Mouse (Mus musculus) urinary bladder, adult 18-20 months (tissue): ENCODE results near the gene Tmem106b.

Experiments
- DNase-seq, 2 experiments: peaks; one replicate each; pipeline ENCODE4 v3.0.0; 2022; ENCODE audit warnings: low spot score in 2 of 2, mixed read lengths in 2 of 2

The Tmem106b gene

GRCm38 (mm10) chr6:13069302-13070146 is at the start of gene Tmem106b:
TSS of gene Tmem106b (plus strand) at chr6:13069759.
- peak; percentile 90 to 93 for DNase-seq

DNA sequence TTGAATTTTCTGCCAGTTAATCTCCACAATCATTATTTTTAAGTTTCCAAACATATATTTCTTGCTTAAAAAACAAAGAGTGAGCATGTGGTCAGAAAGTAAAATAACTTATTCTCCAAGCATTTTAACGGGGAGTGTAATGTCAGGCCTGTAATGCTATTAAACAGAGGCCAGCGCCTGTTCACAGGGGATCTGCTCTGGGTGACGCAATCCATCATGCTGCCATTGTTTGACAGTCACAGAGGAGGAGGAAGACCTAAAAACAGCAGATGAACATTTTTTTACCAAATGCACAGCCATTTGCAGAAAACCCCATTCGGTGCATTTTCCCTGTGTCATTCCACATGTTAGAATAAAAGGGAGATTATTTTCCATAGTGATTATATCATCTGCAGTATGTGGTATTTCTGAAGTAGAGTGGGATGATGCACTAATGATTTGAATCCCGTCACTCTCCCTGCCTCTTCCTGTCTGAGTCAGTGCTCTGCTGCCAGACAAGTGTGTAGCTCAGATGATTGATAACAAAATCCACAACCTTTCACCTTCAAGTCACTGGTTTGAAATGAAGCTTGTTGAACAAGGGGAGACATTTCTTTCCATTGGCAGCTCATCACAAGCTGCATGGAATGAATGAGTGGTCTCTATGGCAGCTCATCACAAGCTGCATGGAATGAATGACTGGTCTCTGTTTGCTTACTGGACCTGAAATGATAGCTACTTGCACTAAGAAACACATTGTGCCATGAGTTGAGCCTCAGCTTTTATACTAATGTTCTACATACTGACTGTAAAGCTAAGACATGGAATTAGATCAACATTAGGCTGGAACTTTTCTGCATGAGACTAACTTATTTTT is 48.1 kb upstream of the Tmem106b start:
- no peak for DNase-seq

DNA sequence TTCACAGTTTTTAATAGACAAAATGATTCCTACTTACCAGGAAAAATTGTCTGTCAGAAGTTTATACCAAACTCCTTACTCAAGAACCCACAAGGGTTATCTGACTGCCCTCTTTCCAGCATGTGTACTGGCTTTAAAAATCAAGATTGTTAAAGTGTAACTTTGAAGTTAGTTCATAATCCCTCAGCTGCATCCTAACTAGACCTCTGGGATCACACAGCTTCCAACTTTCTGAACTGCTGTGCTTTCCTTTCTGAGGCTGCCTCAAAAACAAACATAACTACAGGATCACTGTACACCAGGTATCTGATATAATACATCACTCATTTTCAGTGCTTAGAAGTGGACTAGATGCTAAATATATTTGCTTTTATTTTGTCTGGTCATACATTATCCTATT is 39.0 kb upstream of the Tmem106b start:
- DNase-seq: no peak

DNA sequence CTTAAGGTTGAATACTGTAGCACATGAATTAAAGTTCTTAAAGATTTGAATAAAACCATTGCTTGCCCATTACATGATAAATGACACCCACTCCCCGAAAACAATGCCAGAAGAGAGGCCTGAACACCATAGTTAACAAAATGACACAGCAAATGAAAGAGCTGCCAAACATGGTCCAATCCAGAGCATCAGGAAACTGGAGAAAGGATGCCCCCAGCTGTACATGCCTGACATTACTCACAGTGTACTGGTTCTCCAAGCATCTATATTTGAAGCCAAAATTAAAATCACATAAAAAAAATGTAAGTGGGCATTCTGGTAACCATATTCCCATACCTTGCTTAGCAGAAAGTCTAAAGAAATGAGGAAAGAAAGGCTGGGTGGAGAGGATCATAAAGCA is 38.6 kb upstream of the Tmem106b start:
- DNase-seq: no peak

GRCm38 (mm10) chr6:13052408-13053200 is 17.0 kb upstream of the Tmem106b start:
- no peak for DNase-seq

DNA sequence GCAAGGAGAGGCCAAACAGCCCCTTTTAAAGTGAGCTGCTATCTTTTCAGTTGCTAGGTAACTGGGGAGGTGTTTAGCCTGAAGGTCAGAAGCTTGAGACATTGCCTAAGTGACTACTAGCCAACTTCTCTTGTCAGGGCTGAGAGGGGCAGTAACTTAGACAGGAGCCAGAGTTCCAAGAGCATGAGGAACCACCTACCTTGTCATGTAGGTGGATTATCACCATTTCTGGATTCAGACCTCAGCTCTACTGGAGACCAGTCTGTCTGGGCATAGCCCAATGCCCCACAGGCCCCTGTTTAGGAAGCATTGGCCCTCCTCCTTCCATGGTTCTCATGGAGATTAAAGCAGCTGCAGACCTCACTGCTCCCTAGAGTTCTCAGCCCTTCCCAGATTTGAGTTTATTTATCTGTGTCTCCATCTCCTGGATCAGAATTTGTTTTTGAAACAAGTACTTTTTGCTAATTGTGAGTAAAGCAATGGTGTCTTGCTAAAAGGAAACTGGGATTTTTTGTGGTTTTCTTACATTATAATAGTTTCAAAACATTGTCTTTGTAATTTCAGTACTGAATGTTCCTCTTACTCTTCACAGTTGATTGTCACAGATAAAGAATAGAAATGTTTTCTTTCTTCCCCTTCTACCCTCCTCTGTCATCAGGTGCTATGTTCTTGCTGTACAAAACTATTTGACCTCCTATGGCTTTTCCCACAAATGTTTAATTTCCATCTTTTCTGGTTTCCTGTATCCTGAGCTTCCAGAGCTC is 8.1 kb upstream of the Tmem106b start:
- DNase-seq: no peak

- no peak for DNase-seq
Measured at GRCm38 (mm10) chr6:13062063-13062462, 7.5 kb upstream of the Tmem106b start.

- DNase-seq: no peak
Measured at GRCm38 (mm10) chr6:13062691-13063255, 6.8 kb upstream of the Tmem106b start.

DNA sequence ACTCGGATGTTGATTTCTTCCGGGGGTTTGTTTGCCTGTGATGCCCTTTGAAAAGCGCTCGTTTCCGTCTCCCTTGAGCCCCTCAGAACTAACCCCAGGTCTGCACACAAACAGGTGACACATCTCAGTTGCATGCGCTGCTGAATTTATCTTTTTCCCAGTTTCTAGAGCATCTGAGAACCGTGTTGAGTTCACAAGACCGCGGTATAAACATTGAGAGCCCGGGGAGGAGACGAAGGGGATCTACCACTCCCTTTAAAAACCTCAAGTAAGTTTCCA is 527 bp downstream of the Tmem106b start:
- DNase-seq: no peak

GRCm38 (mm10) chr6:13070485-13070884 is 926 bp downstream of the Tmem106b start:
- peak in 1 of 2 experiments; percentile 9 for DNase-seq

DNA sequence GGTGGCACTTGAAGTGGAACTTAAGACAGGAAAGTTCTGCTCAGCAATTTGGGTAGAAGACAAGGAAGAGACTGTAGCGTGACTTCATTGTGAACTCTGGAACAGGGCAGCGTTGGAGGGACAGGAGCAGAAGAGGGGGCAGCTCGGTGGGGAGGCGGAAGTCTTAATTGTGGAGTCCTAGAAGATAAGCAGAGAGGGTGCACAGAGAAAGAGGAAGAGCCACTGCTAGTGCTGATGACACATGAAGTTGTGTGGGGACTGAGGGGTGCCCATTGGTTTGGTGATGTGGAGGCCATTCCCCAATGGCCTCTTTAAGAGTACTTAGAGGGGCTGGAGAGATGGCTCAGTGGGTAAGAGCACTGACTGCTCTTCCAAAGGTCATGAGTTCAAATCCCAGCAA is 3.5 kb downstream of the Tmem106b start:
- DNase-seq: no peak

- no peak for DNase-seq
Measured at GRCm38 (mm10) chr6:13073876-13074275, 4.3 kb downstream of the Tmem106b start.

GRCm38 (mm10) chr6:13082881-13083280 is 13.3 kb downstream of the Tmem106b start:
- no peak for DNase-seq

DNA sequence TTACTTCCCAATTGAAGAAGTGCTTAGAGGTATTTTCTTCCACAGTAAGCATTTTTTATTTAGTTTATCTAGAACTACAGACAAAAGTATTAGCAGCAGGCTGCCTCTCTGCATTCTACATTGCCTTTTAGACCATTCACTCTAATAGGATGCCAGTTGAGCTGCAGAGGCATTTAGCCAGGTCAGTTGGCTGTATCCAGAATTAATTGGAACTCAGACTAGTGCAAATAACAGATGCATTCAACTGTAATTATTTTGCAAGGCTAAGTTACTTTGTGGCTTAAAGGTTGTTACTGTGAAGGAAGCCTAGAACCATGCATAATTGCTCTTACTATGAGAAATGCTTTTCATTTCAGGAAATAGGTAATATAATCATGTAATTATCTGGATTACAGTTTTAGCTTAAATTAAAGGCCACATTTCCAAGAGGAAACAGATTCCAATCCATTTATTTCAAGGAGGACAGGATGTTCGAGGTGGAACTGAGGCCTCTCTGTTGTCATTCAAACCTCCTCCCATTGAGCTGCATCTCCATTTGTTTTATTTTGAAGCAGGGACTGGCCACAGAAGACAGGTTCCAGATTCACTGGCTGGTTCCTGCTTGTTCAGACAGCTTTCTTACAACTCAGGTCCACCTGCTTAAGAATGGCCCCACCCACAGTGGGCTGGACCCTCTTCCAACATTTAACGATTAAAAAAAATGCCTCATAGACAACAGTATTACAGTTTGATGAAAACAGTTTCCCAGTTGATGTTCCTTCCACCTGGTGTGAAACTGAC is 27.3 kb downstream of the Tmem106b start:
- DNase-seq: no peak

DNA sequence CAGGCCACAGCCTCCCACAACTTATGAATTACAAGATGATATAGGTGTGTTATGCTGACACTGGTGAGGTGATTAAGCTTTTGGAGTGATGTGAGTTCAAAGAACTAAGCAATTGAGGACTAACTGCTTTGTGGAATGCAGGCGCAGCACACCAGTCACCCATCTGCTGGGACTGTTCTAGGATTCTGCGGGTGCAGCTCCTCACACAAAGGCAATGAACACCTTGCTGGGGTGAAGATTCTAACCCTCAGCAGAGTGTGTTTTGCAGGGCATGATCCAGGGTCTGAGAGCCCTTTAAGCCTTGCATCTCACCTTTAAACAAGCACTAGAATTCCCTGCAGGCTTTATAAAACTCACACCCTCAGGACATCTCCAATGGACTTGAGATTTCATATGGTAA is 30.6 kb downstream of the Tmem106b start:
- DNase-seq: no peak

DNA sequence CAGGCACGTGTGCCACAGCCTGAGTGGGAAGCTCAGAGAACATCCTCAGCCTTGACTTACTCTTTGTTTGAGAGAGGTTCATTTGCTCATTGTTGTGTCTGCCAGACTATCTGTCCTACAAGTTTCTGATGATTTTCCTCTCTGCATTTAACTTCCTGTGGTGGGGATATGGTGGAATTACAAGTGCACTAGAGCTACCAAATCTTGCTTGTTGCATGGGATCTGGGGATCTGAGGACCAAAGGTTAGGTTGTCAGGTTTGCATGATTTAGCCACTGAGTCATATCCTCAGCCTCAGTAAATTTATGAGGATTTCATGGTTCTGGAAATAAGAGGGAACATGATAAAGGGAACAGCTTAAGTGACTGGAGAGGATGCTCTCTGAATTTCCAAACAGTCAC is 39.1 kb downstream of the Tmem106b start:
- no peak for DNase-seq

DNA sequence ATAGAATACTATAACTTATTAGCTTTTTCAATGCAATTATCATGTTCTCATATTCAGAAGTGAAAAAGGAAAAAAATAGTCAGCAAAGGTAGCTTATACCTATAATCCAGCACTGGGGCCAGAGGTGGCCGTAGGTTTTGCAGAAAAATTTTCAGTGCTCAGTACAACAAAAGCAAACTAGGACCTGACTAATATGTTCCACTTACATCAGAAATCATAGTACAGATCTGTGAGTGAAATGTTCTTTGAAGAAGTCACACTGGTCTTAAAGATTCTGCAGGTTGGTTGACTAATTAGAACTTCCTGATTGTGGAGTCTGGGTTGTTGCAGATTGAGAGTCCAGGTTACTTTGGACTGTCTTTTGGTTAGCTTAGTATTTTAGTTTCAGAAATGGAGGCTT is 67.7 kb downstream of the Tmem106b start:
- no peak for DNase-seq
